Mouse (Mus musculus) cerebellum, postnatal 25 days (tissue): Measurements from ENCODE around the gene Pira2.
"Not testable (repeated sequence)": the region's sequence is repeated elsewhere in the genome, so short reads cannot be mapped to it uniquely, and the experiment has no call there.

ENCODE experiments used
- DNase-seq, 2 experiments: peaks; one replicate each; pipeline ENCODE4 v3.0.0; 2021; ENCODE audit warnings: mixed read lengths in 2 of 2

Gene Pira2

DNA sequence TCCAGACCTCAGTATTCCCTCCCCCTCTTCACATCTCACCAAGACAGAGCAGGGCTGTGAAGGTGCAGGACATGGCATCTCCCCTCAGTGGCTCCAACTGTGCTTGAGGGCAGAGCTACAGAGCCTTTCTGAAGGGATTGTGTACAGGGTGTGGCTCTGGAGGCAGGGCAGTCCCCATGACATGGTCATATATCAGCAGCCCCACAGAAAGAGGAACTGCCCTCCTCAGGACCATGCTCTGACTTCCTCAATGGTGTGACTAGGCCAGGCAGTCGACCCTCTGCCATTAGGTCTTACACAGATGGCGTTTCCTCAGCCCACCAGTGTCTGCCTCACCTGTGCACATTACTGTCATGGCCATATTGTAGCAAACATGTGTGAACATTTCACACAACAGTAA, at the start of gene Pira2:
Pira2 (minus strand) TSS at position 101 of the 400 bp plus-strand sequence.
- not testable (repeated sequence) for DNase-seq

GRCm38 (mm10) chr7:3875032-3875431, 30.2 kb upstream of the Pira2 start:
- not testable (repeated sequence) for DNase-seq

GRCm38 (mm10) chr7:3837854-3838253, 7.0 kb downstream of the Pira2 start:
- not testable (repeated sequence) for DNase-seq

- DNase-seq: not testable (repeated sequence)
These were observed 14.2 kb downstream of the Pira2 start for GRCm38 (mm10) chr7:3830633-3831032.

- DNase-seq: not testable (repeated sequence)
These were observed 19.3 kb downstream of the Pira2 start, which contains the start of gene Gm15448 for GRCm38 (mm10) chr7:3825599-3825998. TSS of gene Gm15448 (minus strand) at chr7:3825687.

DNA sequence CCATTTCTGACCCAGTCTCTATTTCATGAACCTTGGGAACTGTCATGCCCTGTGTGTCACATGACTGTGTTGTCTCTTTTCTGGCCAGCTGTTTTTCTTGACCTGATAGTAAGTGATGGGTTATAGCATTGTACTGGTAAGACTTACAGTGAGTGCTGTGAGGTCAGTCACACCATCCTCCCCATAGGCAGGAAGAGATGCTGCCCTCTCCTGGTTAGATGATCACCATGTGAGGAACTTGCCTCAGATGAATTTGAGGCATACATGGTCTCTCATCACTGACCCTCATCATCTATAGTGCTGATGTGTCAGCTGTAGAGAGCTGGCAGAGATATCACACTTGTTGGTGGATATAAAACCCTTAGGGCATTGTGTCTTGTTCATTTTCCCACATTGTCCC, 32.9 kb downstream of the Pira2 start:
- not testable (repeated sequence) for DNase-seq

- not testable (repeated sequence) for DNase-seq
These were observed 41.9 kb downstream of the Pira2 start for GRCm38 (mm10) chr7:3802935-3803334.

DNA sequence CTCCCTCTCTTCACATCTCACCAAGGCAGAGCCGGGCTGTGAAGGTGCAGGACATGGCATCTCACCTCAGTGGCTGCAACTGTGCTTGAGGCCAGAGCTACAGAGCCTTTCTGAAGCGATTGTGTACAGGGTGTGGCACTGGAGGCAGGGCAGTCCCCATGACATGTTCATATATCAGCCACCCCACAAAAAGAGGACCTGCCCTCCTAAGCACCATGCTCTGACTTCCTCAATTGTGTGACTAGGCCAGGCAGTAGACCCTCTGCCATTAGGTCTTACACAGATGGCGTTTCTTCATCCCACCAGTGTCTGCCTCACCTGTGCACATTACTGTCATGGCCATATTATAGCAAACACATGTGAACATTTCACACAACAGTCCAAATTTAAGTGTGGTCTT, 44.9 kb downstream of the Pira2 start:
- not testable (repeated sequence) for DNase-seq

- not testable (repeated sequence) for DNase-seq
These were observed 48.6 kb downstream of the Pira2 start for GRCm38 (mm10) chr7:3796286-3796685.
